8 mouse cellular contexts compared by ENCODE assay signal in genomic region chr1:138962266-138963101, GRCm38 (mm10). TPM values are rescaled to one million over a fixed set of nuclear protein-coding genes. Genes with fewer than 3 reads are reported as not detected.
DNase-seq lines count a peak whose midpoint lies in the region; ATAC-seq and TF ChIP-seq lines count a peak whose summit lies in the region.

No protein-coding gene starts in this region.

- H3K27me3 ChIP-seq in kidney, adult 2 months (replicated peaks; ENCODE audit: control insufficient read depth, insufficient read depth, low read length) = no peaks in the 10 kb centered on the region
- H3K27me3 ChIP-seq in MEL (ENCODE audit: control insufficient read depth in 1 of 2, insufficient read depth in 2 of 2, low read length in 2 of 2) = no peaks in the 10 kb centered on the region
- H3K27me3 ChIP-seq in forebrain, embryonic 10.5 days (ENCODE audit: poor library complexity, severe bottlenecking) = peaks cover 7% of the 10 kb centered on the region; the same call in 1 of the 2 replicates
- H3K27me3 ChIP-seq in limb, embryonic 14.5 days (ENCODE audit: control insufficient read depth, insufficient read depth, low read length) = no peaks in the 10 kb centered on the region
- H3K27me3 ChIP-seq in splenic B cell, adult 2 months (ENCODE audit: control insufficient read depth, insufficient read depth, low read length, poor library complexity, severe bottlenecking) = no peaks in the 10 kb centered on the region

- H3K4me3 ChIP-seq in kidney, adult 2 months (ENCODE audit: insufficient read depth, low read depth, low read length) = peak overlapping the region; percentile 90
- H3K4me3 ChIP-seq in MEL (ENCODE audit: control insufficient read depth in 1 of 2, insufficient read depth in 1 of 2, low read depth in 2 of 2, low read length in 2 of 2) = peak overlapping the region; percentile 74 to 79
- peak overlapping the region; percentile 88 for H3K4me3 ChIP-seq in forebrain, embryonic 10.5 days
- H3K4me3 ChIP-seq in limb, embryonic 14.5 days (replicated peaks; ENCODE audit: low read length) = peak overlapping the region; percentile 73

- H3K4me1 ChIP-seq in kidney, adult 2 months (ENCODE audit: control insufficient read depth, insufficient read depth, low read length) = peaks cover 11% of the 10 kb centered on the region; the same call in 1 of the 2 replicates
- peaks cover 0 to 8% of the 10 kb centered on the region in 2 experiments for H3K4me1 ChIP-seq in MEL (ENCODE audit: control insufficient read depth in 1 of 2, insufficient read depth in 2 of 2, low read length in 2 of 2)
- H3K4me1 ChIP-seq in forebrain, embryonic 10.5 days = peaks cover 9% of the 10 kb centered on the region
- peaks cover 13% of the 10 kb centered on the region for H3K4me1 ChIP-seq in limb, embryonic 14.5 days (ENCODE audit: control insufficient read depth, insufficient read depth, low read length)

- TF ChIP-seq POLR2A in kidney, adult 2 months (IDR thresholded peaks at IDR 0.05; ENCODE audit: low read depth, low read length) = no peak
- TF ChIP-seq POLR2A in MEL (IDR thresholded peaks at IDR 0.05; ENCODE audit: control insufficient read depth in 1 of 2, insufficient read depth in 1 of 2, low read depth in 1 of 2, low read length in 2 of 2, poor library complexity in 1 of 2) = no peak
- TF ChIP-seq POLR2A in limb, embryonic 14.5 days (IDR thresholded peaks at IDR 0.05; ENCODE audit: borderline replicate concordance, extremely low read depth, insufficient read depth, insufficient read length) = no peak

- TF ChIP-seq CTCF in kidney, adult 2 months (conservative IDR thresholded peaks at IDR 0.05; ENCODE audit: insufficient read depth, insufficient read length, low read depth, low read length) = no peak
- TF ChIP-seq CTCF in MEL (IDR thresholded peaks at IDR 0.05 in 2 of 3, conservative IDR thresholded peaks at IDR 0.05 in 1 of 3; ENCODE audit: control insufficient read depth in 1 of 3, insufficient read depth in 1 of 3, low read depth in 2 of 3, low read length in 3 of 3, poor library complexity in 1 of 3, severe bottlenecking in 1 of 3) = no peak

- WGBS in kidney, adult 2 months = 36% methylated on average over 9 of the region's 9 CpGs
- 56% methylated on average over 9 of the region's 9 CpGs for WGBS in forebrain, embryonic 10.5 days
- 49% methylated on average over 9 of the region's 9 CpGs for WGBS in limb, embryonic 14.5 days

- peak overlapping the region; percentile 52 for H3K27ac ChIP-seq in kidney, adult 2 months (ENCODE audit: insufficient read depth, low read depth, low read length)
- H3K27ac ChIP-seq in MEL (ENCODE audit: control insufficient read depth, low read depth, low read length) = no peak overlapping the region
- H3K27ac ChIP-seq in forebrain, embryonic 10.5 days = peak overlapping the region; percentile 96; the same call in 1 of the 2 replicates
- H3K27ac ChIP-seq in limb, embryonic 14.5 days (replicated peaks; ENCODE audit: low read depth, low read length) = no peak overlapping the region

- DNase-seq in kidney, adult 2 months = no peak
- DNase-seq in kidney, adult 9 months = no peak
- no peak for DNase-seq in MEL (ENCODE audit: low read depth, low spot score)
- DNase-seq in forebrain, embryonic 10.5 days (ENCODE audit: extremely low spot score, low spot score) = no peak
- DNase-seq in limb, embryonic 14.5 days (ENCODE audit: low spot score) = no peak
- peak; percentile 21 for DNase-seq in splenic B cell, adult 2 months (ENCODE audit: low read depth, low spot score)
- no peak for DNase-seq in cerebellum, postnatal 14 days
- no peak for DNase-seq in kidney, postnatal 14 days

- peak overlapping the region; percentile 65 for H3K4me2 ChIP-seq in limb, embryonic 14.5 days (replicated peaks; ENCODE audit: low read depth, low read length, severe bottlenecking)

- H3K9ac ChIP-seq in MEL (ENCODE audit: control insufficient read depth, low read depth, low read length, poor library complexity, severe bottlenecking) = peak overlapping the region; percentile 88
- no peak overlapping the region for H3K9ac ChIP-seq in limb, embryonic 14.5 days (ENCODE audit: low read depth, low read length, severe bottlenecking)

- no peak for TF ChIP-seq EP300 in MEL (IDR thresholded peaks at IDR 0.05; ENCODE audit: low read depth in 1 of 2, low read length in 2 of 2)

- H3K9me3 ChIP-seq in MEL (replicated peaks; ENCODE audit: insufficient read depth, low read length) = no peaks in the 10 kb centered on the region
- H3K9me3 ChIP-seq in forebrain, embryonic 10.5 days = no peaks in the 10 kb centered on the region
- H3K9me3 ChIP-seq in limb, embryonic 14.5 days (ENCODE audit: control insufficient read depth, low read length) = no peaks in the 10 kb centered on the region

- ATAC-seq in limb, embryonic 14.5 days (ENCODE audit: low FRiP score, low read depth) = no peak; the same call in 1 of the 2 replicates

- TF ChIP-seq RAD21 in MEL (IDR thresholded peaks at IDR 0.05; ENCODE audit: low read depth, low read length) = no peak

- H3K36me3 ChIP-seq in kidney, adult 2 months (ENCODE audit: control insufficient read depth, insufficient read depth, low read length) = no peaks in the 10 kb centered on the region
- peaks cover 0 to 13% of the 10 kb centered on the region in 2 experiments; a peak in 2 of 4 replicates for H3K36me3 ChIP-seq in MEL (ENCODE audit: control insufficient read depth in 1 of 2, insufficient read depth in 2 of 2, low read length in 2 of 2)
- peaks cover 5% of the 10 kb centered on the region for H3K36me3 ChIP-seq in forebrain, embryonic 10.5 days (replicated peaks)
- H3K36me3 ChIP-seq in limb, embryonic 14.5 days (ENCODE audit: control insufficient read depth, insufficient read depth, low read length) = no peaks in the 10 kb centered on the region
- no peaks in the 10 kb centered on the region; the same call in 1 of the 2 replicates for H3K36me3 ChIP-seq in splenic B cell, adult 2 months (ENCODE audit: control insufficient read depth, insufficient read depth, low read length, poor library complexity, severe bottlenecking)

- H3K79me2 ChIP-seq in MEL (ENCODE audit: control insufficient read depth, insufficient read depth, low read length, poor library complexity) = peaks cover 10% of the 10 kb centered on the region

TF ChIP-seq in MEL, 35 proteins besides CTCF, POLR2A, EP300 and RAD21:
- TF ChIP-seq MYB (IDR thresholded peaks at IDR 0.05; ENCODE audit: low read depth, low read length) (no peak), GATA1 (IDR thresholded peaks at IDR 0.05; ENCODE audit: low read depth, low read length) (0 out of 2 replicates have a peak, but pooled peaks have one; percentile 17), ZNF384 (IDR thresholded peaks at IDR 0.05; ENCODE audit: low read depth, low read length) (peak; percentile 92)

RNA-seq across cellular contexts. Expression of gene Dennd1b, which starts 0.8 kb away (rescaled TPM):
- polyA plus RNA-seq in kidney, adult 2 months (2012; rRNA removed) = 6.1 and 7.4 TPM in 2 replicates
- total RNA-seq in MEL (2012; rRNA removed) = 4.1 and 4.9 TPM in 2 replicates
- 1 to 10 TPM in 1 of 2 experiments, not detected in 1; 3.9 TPM for polyA plus RNA-seq in MEL (2012; ENCODE audit: insufficient read depth in 1 of 2, insufficient read length in 2 of 2, low read depth in 1 of 2, low replicate concordance in 2 of 2, missing spikeins in 1 of 2)
- polyA plus RNA-seq in forebrain, embryonic 10.5 days (2016; fragmentation: Nextera tagmentation; extraction: Ambion mirVana) = 7.9 and 8.0 TPM in 2 replicates
- 3.0 and 4.0 TPM in 2 replicates for polyA plus RNA-seq in limb, embryonic 14.5 days (2012; rRNA removed)
- 7.2 and 9.5 TPM in 2 replicates for polyA plus RNA-seq in limb, embryonic 14.5 days (2014; fragmentation: Nextera tagmentation; extraction: Ambion mirVana)

Comparison
In these comparisons a context has a peak if more than half of its experiments do, and no peak if none do; other contexts are left out.
1. H3K27ac ChIP-seq: peak in kidney, adult 2 months (single experiment) and forebrain, embryonic 10.5 days (single experiment); none in MEL (single experiment) and limb, embryonic 14.5 days (single experiment).
2. Peak in every context shown above with its lines, with median percentiles within 50 percentile points of each other: H3K4me3 ChIP-seq.